Mouse (Mus musculus) kidney, postnatal 36 days (tissue): ENCODE measurements around the gene Map3k19.

Experiments
- DNase-seq, 2 experiments: peaks; one replicate each; pipeline ENCODE4 v3.0.0; 2021 to 2022; ENCODE audit warnings: mixed read lengths in 2 of 2

Gene Map3k19

DNA sequence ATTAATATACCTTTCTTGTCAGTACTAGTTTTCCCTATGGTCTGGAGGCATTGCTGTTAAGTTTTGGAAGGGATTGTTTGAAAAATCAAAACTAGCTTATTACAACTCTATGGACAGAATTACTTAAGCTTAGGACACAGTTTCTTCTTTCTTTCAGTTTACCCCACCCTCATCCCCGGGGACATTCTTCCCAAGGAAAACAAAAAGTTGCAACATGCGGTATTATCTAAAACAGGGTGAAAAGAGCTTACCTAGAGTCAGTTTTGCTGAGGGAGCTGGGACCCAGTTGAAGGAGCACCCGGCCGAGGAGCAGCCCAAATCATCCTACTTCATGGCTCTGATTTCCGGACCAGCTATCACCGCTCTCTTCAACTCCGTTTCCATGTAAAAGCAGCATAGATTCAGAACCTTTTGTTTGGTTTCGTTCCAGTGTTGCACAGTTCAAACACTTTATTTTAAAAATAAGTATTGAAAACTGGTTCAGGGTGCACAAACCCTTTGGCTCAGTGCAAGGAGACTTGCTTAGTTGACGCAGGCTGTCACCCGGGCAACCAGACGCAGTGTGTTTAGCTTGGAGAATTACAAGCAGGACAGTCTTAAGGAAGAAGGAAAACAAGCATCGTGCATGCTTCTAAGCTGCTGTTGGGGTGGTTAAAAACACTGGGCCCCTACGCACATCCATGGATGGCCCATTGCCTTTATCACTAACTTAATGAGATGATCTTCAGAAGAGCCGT is at the start of gene Map3k19:
Gene Map3k19 (minus strand): TSS at position 546 of the 737 bp plus-strand sequence.
- DNase-seq, result peak in 1 of 2 experiments; percentile 14

- peak in 1 of 2 experiments; percentile 6 for DNase-seq
Measured at GRCm38 (mm10) chr1:127899401-127899800, 44.6 kb upstream of the Map3k19 start.

DNA sequence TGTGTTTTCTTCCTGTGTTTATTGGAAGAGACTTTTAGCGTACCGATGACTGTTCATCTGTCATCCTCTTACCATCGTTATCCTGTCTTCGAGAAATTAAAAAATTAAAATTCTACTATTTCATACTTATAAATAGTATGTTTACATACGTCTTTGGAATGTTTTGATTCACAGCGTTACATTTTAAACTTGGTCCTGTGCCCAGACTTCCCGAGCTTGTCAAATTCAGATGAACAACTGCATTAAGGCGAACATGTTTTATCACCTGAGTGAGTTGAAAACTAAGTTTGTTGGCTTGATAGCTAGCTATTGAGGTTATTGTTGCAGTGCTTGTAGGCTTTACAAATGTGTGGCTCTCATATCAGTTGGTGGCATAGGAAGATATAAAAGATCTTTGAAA is 14.4 kb upstream of the Map3k19 start:
- no peak for DNase-seq

DNA sequence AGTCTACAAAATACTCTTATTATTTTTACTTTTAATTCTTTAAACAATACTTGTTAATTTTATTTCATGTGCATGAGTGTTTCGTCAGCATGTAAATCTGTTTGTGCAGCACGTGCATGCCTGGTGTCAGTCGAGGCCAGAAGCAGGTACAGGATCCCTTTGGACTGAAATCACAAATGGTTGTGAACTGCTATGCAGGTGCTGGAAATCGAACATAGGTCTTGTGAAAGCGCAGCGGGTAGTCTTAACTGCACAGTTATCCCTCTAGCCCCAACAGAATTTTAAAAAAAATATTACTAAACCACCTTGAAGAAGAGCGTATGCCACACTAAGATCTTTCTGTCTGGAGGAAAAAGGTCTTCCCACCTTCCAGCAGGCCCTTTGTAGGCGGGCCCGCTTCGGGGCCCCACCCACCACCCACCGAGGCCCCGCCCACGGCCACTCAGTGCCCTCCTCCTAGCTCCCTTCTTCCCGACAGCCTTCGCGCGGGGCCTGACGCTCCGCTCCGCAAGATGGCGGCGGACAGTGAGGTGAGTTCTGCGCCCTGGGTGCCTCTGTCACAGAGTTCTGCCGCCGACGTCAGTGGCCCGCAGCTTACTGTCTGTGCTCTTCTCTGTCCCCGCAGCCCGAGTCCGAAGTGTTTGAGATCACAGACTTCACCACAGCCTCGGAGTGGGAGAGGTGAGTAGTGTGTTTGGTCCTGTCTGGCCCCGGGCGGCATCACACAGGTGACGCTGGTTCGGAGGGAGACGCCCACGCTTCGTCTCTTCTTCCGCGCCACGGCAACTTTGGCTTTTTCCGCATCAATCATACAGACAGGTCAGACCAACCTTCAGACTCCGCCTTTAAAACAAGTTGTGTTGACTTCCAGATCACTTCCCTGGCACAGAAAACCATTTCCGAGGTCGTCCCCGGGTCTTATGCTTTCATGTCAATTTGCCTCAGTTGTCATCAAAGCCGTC is 13.8 kb upstream of the Map3k19 start, which contains the start of gene Rab3gap1:
Gene Rab3gap1 (plus strand): TSS at position 474 of the 962 bp plus-strand sequence.
- DNase-seq, result peak; percentile 91 to 95

DNA sequence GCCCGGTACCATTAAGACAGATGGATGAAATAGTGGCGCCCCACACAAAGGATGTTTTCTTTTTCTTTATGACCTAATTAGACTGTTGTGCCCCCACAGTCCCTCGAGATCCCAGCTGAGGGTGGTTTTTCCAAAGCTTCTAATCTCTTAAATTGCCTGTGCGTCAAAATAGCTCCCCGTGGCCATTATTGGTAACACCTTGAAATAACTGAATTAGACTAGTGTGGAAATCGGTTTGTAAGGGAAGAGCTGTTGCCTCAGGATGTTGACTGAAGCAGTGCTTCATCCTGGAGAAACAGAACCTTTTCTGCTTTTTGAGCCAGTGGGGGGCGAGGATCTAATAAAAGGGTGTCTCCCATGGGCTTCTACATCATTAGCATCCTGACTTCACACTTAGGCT is 9.0 kb upstream of the Map3k19 start:
- DNase-seq, result no peak

GRCm38 (mm10) chr1:127861900-127862299 is 7.1 kb upstream of the Map3k19 start:
- DNase-seq, result no peak

- DNase-seq, result no peak
Measured at GRCm38 (mm10) chr1:127860492-127860891, 5.7 kb upstream of the Map3k19 start.

- no peak for DNase-seq
Measured at GRCm38 (mm10) chr1:127859799-127860400, 5.1 kb upstream of the Map3k19 start.

- DNase-seq, result no peak
Measured at GRCm38 (mm10) chr1:127858945-127859648, 4.3 kb upstream of the Map3k19 start.

DNA sequence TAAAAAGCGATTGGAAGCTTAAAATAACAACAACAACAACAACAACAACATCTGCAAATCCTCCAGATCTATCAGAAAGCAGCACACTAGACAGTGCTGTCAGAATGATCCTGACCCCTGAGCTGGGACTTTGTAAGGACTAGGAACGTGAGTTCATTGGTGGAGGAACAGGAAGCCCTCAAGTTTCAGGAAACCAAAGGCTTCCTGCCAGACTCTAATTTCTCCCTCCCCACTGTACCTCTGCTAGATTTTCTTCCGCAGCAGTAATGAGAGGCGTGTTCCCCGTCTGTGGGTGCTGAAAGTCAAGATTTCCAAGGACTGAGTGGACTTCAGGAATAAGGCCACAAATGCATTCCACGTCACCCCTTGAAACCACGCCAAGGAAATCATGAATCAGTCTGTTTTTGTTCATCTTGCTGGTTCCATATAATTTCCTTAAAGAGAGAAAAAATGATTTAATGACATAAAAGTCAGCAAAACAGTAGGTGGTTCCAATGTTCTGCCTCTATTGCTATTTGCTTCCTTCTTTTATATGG is 4.7 kb downstream of the Map3k19 start:
- DNase-seq, result peak; percentile 4

- no peak for DNase-seq
Measured at GRCm38 (mm10) chr1:127845472-127845871, 9.4 kb downstream of the Map3k19 start.

- DNase-seq, result no peak
Measured at GRCm38 (mm10) chr1:127838602-127839001, 16.2 kb downstream of the Map3k19 start.

DNA sequence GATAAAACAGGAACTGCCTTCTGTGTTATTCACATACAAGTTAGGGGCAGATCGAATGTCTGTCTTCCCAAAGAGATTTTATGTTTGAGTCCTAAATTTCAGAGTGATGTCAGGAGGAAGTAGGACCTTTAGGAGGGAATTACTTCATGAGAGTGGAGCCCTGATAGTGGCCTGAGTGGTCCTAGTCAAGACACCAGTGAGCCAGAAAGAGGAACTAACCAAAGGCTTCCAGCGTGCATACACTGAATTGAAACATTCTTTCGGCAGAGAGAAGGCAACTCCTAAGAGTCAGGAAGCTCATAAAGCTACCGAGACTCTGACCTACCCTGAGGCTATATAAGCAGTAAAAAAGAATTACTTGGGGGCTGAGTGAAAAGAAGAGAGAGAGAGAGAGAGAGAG is 18.2 kb downstream of the Map3k19 start:
- DNase-seq, result no peak

DNA sequence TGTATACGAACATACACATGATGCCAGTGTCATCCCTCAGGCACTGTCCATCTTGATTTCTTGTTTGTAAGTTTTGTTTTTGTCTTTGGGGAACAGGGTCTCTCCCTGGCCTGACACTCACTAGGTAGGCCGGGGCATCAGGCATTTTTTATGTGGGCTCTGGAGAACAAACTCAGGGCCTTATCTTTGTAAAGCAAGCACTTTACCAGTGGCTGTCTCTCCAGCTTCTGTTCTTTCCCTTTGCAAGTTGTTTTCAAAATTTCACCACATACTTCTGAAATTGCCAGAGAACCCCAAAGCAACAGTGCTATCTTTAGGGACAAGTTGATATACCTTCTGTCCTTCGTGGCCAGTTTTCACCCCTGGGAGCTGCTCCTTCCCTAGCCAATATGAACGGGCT is 20.6 kb downstream of the Map3k19 start:
- DNase-seq, result no peak

GRCm38 (mm10) chr1:127833714-127834113 is 21.1 kb downstream of the Map3k19 start:
- DNase-seq, result no peak

- no peak for DNase-seq
Measured at GRCm38 (mm10) chr1:127830215-127830921, 24.5 kb downstream of the Map3k19 start.

DNA sequence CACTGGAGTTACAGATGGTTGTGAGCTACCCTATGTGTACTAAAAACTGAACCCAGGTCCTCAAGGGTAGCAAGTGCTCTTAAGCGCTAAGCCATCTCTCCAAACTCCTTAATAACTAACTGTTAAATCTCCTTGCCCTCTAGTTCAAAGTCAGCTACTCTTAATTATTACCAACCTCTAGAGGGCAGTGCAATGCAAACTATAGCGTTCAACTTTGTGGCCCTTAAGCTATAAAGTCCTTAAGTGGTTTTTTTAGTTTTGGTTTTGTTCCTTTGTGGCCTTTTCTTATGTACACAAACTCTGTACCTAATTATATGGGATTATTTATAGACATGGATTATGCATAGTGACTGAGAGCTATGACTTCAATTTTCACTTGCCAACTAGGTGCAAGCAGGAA is 27.5 kb downstream of the Map3k19 start:
- peak; percentile 45 to 59 for DNase-seq

GRCm38 (mm10) chr1:127816381-127816780 is 38.5 kb downstream of the Map3k19 start:
- no peak for DNase-seq

DNA sequence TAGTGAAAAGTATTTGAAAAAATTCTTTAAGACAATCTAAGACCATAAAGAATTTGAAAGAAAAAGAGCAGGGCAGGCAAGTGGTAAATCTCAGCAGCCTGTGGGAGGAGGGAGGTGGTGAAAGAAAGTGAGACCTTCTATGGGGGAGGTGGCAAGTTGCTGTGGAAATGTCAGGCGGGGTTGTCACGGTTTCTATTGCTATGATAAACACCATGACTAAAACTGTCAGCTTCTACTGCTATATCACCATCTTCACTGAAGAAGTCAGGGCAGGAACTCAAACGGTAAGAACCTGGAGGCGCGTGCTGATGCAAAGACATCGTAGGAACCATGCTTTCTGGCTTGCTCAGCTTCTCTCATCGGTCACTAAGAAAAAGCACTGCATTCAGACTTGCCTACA is 41.9 kb downstream of the Map3k19 start:
- DNase-seq, result no peak

DNA sequence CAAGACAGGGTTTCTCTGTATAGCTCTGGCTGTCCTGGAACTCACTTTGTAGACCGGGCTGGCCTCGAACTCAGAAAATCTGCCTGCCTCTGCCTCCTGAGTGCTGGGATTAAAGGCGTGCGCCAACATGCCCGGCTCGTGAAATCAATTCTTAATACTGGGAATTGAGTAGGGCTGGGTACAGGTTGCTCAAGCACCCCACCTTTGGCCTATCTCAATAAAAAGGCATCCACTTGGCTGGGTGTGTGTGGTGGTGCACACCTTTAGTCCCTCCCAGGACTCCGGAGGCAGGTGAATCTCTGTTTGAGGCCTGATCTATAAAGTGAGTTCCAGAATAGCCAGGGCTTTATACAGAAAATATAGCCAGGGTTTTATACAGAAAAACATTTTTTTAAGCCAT is 46.2 kb downstream of the Map3k19 start:
- DNase-seq, result no peak

- no peak for DNase-seq
Measured at GRCm38 (mm10) chr1:127802916-127803315, 51.9 kb downstream of the Map3k19 start.

GRCm38 (mm10) chr1:127796752-127797151 is 58.1 kb downstream of the Map3k19 start:
- no peak for DNase-seq
